Mouse (Mus musculus): ENCODE measurements around the gene Vangl1.

Vangl1 gene

GRCm38 (mm10) chr3:102141451-102141850 is 63.0 kb downstream of the Vangl1 start:
- no peak for DNase-seq

GRCm38 (mm10) chr3:102140606-102141005 is 63.9 kb downstream of the Vangl1 start:
- no peak for DNase-seq

DNA sequence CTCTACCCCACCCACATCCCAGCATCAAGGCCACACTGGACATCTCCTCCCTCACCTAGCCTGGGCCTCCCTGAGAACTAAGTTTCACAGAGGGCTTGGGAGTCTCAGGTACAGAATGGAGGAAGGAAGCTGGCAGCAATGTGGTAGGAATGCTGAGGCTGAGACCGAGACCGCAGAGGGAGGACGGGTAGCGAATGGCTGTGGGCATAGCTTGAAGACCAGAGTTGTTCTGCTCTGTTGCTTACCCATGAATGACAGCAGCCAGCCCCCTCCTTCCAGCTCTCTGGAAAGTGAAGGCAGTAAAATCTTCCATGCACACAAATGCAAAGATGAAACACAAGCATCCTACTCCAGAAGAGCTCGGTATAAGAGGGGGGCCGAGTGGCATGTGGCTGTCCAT is 65.6 kb downstream of the Vangl1 start:
- no peak for DNase-seq

GRCm38 (mm10) chr3:102137158-102137557 is 67.3 kb downstream of the Vangl1 start:
- no peak for DNase-seq

DNA sequence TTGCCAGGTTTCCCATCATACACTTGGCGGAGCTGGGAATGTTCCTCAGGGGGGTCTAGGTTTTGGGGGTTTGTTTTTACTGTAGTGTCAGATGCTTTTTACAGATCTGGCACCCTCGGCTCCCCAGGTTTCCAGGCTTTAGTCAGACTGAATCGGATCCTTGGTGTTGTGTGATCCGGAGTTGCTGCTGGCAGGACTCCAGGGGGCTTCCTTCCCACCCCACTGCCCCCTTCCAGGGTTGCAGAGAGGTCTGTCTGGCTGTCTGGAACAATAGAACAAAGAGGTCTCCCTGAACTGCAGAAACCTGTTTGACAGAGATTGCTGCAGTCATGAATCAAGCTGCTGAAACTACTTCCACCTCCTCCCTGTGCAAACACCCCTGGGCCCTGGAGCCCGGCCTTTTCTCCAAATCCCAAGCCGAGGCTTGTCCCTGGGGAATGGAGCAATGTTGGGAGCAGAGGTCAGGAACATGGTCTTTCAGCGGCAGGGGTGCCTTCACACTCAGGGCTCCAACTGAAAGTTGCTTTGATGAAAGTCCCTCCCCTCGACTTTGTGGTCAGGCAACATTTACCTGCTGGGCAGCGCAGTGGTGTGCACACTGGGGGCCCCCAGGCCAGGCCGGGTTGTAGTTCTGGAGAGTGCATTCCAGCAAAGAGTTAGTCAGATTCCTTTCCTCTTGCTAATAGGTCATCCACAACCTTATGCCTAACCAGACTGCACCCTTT is 68.9 kb downstream of the Vangl1 start:
- DNase-seq = peak; percentile 37

DNA sequence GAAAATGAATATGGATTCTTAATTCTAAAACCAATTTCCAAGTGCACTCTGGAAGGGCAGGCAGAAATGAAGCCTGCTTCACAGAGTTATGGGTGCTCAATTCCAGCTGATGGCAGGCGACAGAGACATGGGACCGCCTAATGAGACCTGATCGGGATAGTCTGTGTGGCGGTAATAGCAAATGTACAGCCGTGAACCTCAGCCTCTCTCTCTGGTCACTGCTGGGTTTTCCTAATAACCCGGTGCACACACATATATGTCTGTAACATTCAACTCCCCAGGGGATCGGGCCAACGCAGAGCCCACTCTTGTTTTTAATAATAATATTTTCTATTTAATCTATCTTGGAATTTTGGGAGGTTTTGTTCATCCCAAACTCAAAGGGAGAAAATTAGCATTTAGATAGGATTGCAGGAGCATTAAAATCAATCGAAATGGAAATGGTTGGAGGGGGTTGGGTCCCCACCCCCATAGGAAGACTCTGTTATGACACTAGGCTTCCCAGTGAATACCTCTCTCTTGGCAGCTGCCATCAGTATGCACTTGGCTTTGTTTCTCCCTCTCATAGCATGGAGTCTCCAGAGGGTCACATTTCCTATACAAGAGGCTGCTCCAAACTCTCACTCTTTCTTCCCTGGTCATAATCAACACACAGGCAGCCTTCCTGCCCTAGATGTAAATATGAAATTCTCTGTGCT is 72.7 kb downstream of the Vangl1 start:
- DNase-seq = no peak

DNA sequence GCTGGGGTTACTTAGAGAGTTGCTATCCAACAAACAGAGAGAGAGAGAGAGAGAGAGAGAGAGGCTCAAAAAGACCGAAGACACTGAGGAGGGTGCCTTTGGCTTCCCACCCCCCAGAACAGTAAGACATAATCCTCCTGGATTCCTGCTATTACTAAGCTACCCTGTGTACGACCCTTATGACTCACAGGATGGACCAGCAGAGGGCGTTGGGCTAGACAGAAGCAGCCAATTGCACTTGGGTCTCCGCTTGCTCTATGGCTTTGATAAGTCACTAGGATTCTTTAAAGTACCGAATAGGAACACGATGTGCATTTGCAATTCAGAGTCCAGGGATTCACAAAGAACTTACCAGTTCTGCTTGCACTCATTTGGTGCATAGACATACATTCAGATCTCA is 74.0 kb downstream of the Vangl1 start:
- DNase-seq = peak; percentile 21

- DNase-seq = no peak
Observed at GRCm38 (mm10) chr3:102128242-102128641, 76.3 kb downstream of the Vangl1 start.

DNA sequence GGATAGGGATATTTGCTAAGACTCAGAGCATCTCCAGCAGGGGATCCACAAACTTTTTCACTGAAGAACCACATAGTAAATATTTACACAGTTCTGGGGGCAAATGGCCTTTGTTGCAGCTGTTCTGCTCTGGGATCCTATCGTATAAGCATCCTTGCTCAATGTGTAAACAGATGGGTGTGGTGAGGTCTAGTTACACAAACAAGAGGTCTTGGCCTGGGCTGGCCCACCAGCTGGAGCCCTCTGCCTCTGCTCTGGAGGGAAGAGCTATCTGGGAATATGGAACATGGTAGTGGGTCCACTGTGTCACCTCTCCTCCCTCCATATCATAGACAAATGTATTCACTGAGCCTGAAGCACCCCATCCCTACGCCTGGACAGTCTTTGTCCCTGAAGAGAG is 77.4 kb downstream of the Vangl1 start:
- DNase-seq = no peak

GRCm38 (mm10) chr3:102125546-102125945 is 78.9 kb downstream of the Vangl1 start:
- peak; percentile 11 for DNase-seq

DNA sequence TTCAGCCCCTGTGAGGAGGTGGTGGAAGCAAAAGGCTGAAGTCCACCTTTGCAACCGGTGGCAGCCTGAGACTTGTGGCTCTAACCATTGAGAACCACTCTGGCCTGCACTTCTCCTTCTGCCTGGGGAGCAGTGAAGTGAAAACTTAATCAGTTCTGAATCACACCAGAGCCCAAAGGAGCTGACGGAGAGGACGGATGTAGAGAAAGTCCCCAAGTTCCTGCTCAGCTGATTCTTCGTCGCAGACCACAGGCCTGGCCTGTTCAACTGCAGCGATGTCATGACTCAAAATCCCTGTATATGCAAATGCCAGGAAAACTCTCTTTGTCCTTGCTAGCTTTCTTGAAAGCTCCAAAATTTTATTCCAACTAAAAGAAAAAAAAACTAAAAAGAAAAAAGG is 80.8 kb downstream of the Vangl1 start:
- DNase-seq = no peak

DNA sequence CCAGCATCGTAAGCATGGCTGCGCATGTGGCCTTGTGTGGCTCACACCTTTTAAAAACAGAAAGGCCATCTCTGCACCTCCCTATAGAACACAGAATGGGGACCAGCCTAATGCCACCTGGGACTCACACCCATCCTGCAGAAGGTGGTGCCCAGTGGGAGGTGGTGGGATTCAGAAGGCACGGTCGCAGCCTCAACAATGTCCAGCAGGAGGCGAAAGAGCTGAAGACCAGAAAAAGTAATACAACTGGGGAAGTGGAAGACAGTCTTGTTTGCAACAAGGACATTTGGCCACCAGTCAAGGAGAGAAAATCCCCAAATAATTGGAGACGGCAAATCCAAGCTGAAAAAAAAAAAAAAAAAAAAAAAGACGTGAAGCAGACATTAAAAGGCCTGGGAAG is 82.4 kb downstream of the Vangl1 start:
- peak; percentile 12 for DNase-seq

- no peak for DNase-seq
Observed at GRCm38 (mm10) chr3:102120947-102121346, 83.5 kb downstream of the Vangl1 start.

DNA sequence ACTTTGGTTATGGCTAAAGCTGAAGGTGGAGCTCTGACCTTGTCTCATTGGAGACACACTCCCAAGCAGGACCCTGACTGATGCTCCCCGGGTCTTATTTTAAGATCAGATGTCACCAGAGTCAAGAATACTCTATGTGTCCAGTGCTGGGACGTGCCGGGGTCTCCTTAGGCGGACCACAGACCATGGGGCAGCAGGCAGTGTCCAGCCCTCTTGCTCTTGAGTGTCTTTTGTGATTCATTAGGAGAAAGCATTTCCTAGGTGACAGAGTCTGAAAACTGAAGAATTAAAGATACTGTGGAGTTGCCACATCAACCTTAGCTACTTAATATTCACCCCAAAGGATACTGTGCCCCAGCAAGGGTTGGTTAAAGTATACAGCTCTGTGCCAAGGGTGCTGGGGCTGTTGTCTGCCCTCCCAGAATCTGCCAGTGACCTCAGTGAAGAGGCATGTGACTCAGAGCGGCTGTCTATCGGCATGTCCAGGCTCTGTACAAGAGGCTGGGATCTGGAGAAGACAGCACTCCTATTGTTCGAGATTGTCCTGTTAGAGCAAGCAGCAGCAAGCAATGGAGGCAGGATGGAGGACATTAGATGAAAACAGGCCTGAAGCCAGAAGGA is 92.4 kb downstream of the Vangl1 start:
- no peak for DNase-seq

DNA sequence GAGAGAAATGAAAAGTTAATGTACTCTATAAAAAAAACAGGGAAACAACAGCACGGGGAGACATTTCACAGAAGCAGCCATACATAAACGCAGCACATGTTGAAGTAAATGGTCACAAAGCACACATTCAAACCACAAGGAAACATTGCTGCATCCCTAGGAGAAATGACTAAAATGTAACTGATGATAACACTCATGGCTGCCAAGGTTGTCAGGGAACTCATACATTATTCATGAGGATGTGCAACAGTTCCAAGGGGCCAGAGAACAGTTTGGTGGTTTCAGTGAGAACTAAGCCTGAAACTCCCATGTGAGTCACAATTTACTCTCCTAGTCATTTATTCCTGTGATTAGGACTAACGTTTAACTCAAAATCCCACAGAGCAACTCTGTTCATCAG is 96.3 kb downstream of the Vangl1 start:
- no peak for DNase-seq

DNA sequence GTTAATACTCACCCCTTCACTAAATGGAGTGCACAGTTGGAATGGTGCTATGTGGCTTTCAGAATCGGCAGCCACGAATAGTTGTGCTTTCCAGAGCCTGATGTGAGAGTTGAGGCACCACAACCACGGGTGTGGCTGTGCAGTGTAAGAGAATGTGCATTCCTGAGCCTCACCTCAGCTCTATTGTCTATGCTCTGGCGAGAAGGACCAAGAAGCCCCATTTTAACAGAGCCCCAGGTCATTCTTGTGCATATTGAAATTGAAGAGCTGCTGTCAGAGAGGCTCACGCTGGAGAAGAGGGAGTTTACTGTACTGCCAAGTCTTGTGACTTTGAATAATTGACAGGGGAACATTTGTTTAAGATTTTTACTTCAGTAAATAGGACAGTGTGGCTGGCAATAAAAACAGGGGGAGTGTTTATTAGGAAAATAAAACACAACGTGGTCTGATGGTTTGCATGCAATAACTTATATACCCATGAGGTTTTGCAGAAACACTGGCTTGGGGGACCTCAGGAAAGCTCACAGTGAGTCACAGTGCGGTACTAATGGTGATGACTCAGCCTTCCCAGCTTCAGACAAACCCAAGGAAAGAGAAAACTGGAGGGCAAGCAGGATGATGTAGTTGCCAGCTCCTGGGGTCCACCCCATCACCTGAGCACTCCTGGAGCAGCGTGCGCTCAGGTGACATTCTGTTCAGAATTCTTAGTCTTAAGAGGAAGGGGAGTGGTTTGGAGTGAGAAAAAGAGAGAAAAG is 100.5 kb downstream of the Vangl1 start:
- DNase-seq = no peak
